Mouse (Mus musculus): ENCODE measurements at regions not wholly inside any gene's neighbourhood (a gene's known extent, or its start where the extent isn't known, plus 50 kb on each side); places are given as distances from the start of the nearest gene placed in this dataset.

DNA sequence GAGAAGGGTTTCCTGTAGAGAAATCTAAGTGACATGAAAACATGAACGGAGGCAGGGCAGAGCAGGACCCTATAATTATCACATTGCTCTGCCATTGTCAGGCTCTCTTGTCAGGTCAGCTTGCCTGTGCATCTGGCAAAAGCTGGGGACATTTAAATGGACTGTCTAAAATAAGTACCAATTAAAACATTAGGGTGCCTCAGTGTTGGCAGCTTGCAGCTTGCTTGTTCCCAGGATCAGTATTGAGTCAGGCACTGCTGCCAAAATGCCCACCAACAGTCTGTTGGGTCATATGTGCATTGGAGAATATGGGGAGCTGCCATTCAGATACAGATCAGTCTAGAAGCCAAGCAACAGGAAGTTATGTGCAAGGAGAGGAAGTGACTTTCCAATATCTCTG lies 349.5 kb upstream of the B3gat1 start:
- no peak for DNase-seq

DNA sequence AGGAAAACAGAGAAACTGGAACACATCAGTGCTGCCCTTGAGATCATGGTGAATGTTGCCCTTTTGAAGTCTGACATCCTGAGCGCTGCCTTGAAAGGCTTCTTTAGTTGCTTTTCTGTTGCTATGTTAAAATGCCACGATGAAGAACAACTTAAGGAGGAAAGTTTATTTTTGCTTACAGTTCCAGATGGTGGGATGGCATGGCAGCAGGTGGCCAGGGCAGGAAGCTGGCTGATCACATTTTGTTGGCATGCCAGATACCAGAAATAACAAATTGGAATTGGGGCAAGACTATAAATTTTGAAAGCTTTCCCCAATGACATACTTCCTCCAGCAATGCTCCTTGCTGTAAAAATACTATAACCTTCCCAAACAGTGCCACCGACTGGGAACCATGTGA lies 334.9 kb upstream of the B3gat1 start:
- no peak for DNase-seq

DNA sequence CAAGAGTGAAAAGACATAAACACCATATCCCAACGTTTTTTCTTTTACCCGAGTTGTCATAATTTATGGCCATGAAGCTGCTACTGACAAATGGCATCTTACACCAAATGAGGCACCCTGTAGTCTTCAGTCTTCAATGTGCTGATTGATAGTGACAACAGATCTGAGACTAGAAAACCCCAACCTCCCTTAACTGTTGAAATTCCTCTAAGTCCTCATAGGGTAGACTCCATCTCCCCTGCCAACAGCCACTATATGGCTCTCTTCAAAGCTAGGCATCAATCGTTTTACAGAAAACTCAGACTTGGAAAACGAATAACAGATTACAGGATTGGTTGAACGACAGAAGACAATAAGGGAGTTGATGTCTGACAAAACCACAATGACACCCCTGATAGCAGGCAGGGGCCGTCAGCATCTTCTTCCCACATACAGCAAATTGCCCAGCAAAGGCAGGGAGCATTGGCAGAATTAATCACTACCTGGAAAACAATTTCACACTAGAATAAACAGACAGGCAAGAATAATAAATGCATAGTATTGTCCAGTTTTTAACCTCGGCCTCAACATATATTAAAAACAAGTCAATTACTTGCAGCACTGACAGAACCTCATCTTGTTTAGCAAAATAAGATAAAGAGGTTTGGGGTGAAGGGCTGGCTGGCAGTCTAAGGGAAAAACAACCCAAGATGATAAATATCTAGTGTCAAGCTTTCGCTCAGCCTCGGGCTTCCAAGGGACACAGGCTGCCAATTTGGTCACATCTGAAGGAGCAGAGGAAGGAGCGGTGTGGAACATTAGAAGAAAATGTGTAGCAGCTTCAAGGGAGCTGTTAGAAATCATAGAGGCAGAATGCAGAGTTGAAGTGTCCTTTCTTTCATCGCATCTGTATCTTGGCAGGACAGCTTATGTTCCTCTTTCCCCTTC lies 310.4 kb upstream of the B3gat1 start:
- no peak for DNase-seq

DNA sequence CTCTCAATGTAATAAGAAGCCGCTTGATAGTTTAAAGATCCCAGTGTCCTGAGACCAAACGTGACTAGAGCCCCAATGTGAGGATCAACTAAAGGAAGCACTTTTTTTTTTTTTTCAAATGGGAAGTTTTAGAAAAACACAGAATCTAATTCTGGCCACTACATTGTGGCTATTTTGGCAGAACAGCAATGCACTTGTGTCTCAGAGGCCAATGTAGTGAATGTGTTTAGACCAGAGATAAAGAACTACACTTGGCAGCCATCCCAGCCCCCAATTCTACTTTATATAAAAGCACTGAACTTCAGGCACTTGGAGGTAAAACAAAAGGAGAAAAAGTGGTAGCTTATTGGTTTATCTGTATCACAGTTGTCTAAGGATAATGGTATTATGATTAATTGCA lies 298.0 kb upstream of the B3gat1 start:
- DNase-seq: no peak

DNA sequence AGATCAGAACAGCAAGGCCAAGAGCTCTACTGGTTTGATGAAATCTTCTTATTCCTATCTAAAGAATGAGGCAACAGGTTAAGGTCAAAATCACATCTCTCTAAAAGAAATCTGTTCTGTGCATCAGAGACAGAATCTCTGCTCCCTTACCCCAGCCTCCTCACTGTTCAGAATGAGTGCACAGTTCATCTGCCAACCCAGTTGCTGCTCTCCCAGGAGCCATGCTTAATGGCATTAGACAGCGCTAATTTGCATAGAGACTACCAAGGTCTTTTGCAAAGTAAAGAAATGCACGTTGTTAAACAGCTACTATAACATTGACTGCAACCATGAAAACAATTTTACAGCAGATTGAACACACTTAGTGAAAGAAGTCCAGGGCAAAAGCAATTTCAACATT lies 296.3 kb upstream of the B3gat1 start:
- no peak for DNase-seq

DNA sequence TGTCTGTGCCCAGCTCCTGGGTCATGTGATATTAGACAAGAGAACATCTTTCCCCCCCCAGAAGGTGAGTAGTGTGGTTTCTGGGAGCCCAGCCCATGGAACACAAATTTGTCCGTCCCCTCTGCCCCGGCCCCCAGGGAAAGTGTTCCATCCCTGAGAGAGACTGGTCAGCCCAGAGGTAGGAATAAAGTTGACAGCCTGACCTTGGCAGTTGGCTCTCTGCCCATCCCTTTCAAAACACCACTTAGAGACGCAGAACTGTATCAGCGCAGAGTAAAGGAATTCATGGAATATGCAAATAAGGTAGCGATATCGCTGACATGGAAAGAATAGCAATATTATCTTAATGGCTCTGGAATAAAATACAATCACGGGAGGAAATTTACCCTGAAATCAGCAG lies 279.6 kb upstream of the B3gat1 start:
- DNase-seq: peak; percentile 31 to 51

DNA sequence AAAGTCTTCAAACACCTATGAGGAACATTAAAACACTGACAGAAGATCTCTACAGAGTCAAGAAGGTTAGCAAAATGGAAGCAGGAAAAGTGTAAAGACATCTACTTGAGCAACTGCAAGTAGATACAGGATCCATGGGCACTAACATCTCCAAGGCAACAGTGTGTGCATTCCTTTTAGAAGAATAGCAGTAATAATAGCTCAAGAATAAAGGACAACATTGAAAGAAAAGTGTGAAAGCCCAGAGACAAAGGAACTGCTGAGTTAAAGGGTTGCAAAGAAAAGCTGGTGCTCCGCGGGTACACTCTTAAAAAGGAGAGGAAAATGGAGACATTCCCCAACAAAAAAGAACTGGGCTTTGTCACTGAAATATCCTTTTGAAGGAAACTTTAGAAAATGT lies 272.4 kb upstream of the B3gat1 start:
- DNase-seq: no peak

DNA sequence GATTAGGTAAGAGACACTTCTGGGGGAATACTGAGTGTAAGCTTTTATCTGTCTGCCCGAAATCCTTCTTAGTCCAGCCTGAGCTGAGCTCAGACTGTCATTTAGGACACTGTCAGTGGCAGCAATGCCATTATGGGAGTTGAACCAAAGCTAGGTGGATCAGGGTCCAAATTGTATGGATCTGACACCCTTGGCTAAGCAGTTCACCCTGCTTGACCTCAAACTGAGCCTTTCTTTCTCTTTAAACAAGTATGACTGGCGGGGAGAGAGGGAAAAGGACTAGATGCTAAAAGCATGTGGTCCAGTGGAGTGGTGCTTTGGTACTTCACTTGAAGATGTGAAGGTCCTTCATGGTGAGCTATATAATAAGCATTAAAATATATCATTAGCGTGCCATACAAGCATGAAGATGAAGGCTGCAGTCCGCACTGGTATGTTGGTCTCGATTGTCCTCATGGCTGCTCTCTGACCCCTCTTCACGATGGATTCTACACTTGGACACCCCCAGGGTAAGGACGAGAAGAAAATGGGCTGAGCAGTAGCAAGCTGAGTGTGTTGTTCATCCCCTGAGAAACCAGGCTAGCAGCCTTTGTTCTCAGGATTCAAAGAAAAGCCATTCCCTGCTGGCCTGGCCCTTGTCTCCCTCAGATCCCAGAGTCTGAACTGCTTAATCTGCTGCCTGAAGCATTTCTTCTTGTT lies 262.7 kb upstream of the B3gat1 start:
- no peak for DNase-seq

DNA sequence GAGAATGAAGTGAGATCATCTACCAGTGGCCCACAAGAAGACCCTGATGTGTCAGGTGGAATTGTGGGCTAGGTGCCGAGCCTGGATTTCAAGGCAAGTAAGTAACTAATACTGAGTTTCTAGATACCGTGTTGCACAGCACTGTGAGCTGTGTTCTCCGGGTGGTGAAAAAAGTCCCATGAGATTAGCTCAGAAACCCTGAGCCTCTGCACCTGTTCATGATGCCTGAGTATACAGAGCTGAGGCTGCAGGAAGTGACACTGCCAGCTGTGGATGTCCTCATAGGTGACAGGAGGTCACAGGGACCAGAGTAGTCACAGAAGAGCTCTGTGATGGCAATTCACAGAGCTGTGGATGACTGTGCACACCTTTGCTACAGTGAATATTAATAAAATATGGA lies 257.2 kb upstream of the B3gat1 start:
- DNase-seq: no peak

DNA sequence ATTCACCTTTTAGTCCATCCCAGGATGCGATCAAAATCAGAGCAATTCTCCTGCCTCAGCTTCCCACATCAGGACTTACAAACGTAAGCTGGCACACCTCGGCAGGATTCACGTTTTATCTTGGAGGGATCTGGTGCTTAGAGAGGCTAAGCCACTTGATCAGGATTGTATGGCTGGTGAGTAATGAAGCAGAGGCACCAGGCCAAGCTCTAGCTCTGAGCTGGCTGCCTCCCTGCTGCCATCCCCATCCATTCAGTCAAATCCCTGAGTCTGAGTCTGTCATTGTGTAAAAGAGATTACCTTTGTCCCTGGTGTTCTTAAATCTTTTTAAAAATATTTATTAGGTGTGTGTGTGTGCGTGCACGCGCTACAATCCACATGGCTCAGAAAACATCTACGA lies 252.6 kb upstream of the B3gat1 start:
- DNase-seq: no peak

DNA sequence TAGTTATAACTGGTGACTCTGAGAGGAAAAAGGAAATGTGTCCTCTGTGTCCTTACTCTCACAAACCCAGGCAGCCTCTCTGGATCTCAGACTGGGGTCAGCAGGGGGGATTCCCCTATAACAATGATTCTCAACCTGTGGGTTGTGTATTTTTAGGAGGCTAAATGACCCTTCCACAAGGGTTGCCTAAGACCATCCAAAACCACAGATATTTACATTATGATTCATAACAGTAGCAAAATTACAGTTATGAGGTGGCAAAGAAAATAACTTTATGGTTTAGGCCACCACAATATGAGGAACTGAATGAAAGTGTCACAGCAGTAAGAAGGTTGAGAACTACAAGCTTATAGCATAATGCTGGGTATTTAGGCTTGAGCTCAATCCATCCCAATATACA lies 251.6 kb upstream of the B3gat1 start:
- DNase-seq: no peak

DNA sequence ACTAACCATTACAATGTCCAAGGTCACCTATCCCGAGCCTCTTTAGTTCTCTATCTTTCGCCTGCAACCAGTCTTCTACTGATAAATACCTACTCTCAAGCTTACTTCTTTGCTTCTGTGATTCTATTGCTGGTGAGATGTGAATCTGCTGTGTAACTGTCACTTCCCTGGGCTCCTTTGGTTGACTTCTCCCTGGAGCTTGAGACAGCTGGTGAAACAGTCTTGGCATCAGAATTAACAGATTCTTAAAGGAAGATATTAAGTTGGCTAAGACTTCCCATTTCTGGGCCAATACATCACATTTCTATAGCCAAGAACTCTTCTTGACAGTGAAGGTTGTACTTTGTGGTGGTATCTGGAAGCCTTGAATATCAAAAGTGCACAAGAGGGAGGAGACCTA lies 239.8 kb upstream of the B3gat1 start:
- DNase-seq: no peak

DNA sequence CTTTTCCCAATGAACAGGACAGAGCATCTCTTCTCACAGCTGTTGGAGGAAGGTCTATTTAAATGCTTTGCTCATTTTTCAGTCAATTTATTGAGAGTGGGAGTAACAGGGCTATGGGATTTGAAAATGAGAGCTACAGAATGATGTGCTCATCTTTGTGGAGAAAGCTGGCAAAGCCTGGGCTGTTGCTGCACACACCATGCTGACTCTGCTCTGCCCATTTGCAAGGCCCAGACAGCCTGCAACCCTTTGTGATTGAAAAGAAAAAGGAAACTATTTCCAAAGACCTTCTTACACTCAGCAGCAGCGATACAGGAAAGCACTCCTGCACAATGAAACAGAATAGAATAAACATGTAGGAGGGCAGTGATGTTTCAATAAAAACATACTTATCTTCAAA lies 231.5 kb upstream of the B3gat1 start:
- no peak for DNase-seq

DNA sequence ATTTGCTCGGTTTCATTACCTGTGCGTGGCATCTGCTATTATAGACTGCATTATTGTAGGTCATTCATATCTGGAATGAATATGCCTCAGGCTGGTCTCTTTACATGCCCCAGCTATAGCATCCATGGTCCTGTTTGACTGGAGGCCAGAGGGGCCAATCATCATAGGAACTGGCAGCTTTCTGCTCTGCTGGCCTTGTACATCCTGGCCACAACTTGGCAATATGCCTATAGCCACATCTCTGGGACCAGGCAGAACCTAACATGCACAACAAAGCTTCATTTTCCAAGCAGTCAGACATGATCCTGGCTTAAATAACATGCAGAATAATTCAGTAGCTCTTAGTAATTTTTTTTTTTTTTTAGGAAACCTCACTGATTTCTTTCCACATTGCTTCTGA lies 227.6 kb upstream of the B3gat1 start:
- peak in 1 of 2 experiments; percentile 2 for DNase-seq

DNA sequence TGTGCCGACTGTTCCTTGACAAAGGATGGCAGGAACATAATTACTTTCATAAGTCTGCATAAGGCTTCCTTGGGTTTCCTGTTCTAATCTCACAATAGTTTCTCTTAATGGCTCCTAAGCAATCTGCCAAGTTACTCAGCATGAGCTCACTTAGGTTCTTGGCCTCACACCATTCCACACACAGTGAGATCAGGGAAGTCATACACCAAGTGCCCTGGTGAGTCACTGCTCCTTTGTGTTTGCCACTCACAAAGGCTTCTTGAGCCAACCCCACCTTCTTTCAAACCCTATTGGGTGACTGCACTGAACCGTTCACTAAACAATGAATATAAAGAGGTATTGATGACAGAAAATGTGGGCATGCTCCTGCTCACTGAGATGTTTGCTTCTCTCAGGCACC lies 214.9 kb upstream of the B3gat1 start:
- no peak for DNase-seq

DNA sequence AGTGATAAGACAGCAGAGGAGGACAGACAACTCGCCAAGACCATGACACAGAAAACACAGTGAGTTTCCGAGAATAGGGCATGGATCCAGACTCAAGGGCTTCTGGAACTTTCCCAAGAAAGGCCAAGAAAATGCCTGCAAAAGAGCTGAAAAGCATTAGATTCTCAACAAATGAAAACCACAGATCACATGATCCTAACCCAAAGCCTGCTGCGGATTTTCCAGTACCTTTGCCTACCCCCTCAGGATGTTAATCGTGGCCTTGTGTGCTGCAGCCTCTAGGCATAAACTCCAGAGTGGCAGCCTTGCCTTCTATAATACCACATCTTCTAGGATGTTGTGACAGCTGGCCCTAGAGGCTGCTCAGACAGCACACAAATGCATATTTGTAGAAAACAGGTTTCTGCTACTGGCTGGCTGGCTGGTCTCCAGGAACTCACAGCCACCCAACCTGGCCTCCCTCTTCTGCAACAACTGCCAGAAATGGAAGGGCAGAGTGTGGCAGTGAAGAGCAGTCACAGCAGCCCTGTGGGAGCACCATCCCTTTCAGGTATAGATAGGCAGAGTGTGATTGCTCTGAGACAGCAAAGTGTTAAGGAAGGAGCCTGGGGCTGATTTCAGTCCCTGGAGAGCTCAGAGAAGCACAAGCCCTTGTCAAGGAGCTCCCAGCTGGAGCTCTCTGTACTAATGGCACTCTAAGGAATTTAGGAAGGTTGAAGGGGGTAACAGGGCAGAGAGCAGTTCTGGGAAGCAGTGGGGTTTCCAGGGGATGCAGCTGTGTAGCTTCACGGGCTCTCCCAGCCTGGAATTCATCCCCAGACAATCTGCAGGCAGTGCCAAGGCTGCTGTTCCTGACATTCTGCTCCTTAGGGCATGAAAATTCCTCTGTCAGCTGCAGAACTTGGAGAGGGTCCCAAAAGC lies 213.7 kb upstream of the B3gat1 start:
- peak in 1 of 2 experiments; percentile 9 for DNase-seq

DNA sequence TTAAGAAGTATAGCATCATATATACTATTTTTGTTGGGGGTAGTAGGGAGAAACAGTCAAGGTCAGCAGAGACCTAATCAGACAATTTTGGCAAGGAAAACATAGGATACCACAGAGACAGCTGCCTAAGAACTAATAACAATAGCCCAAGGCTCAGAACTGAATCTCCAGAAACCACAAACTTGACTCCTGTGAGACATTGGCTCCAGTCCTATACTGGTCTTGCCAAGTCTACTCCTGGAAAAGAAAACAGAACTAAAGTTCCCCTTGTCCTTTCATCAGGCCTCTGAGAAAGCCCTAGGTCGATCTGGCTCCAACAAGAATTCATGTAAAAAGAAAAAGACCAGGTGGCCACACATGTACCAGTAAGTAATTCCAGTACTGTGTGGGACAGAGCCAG lies 209.4 kb upstream of the B3gat1 start:
- no peak for DNase-seq

DNA sequence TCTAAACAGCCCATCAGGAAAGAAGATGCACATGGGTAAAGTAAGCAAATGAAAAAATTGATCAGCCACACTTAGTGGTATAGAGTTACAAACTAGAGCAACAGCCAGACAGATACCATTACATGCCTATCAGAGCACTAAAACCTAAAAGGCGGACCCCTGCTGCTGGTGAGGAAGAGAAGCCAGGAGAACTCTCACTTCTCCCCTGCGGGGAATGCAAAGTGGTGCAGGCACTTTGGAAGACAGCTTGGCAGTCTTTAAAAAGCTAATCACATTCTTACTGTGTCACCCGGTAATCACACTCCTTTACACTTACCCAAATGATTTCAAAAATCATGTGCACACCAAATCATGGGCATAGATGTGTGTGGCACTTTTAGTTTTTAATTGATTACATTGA lies 204.8 kb upstream of the B3gat1 start:
- DNase-seq: no peak

DNA sequence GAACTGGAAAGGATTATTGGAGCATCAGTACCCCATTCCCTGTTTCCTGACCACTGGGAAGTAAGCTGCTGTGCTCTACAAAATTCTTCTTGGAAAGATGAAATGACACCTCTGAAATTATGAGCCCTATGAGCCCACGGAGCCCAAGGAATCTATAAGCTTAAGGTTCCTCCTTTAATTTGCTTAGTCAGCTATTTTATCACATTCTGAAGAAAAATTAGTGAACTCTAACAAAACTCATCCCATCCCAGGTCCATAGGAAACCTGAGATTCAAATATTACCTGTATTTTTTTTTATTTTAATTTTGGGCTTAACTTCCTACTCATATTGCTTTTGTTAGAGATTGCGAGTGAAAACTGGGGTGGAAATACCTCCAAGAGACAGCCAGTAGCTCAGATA lies 194.5 kb upstream of the B3gat1 start:
- DNase-seq: no peak

DNA sequence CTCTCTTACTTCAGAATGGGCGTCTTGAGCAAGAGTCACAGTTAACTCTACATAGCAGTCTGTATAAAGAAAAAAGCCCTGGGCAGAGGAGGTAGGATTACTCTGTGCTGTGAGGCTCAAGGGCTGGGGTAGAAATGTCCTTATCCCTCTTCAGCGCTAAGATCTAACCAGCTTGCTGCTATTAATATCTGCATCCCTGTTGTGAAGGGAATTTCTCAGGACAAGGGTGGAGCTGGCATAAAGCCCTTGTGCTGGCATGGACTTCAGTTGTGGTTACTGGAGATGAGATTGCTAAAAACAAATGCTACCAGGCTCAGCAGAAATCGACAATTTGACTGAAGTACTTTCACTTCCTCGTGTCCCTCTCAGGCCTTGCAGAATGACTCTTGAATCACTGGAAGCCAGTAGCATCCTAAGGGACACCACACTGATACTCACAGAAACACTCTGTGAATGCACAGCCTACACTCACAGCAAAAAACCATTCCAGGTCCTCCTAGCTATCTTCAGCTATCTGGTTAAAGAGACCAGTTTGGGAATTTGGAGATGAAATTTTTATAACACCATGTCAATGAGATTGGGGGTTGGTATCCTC lies 185.1 kb upstream of the B3gat1 start:
- DNase-seq: no peak

DNA sequence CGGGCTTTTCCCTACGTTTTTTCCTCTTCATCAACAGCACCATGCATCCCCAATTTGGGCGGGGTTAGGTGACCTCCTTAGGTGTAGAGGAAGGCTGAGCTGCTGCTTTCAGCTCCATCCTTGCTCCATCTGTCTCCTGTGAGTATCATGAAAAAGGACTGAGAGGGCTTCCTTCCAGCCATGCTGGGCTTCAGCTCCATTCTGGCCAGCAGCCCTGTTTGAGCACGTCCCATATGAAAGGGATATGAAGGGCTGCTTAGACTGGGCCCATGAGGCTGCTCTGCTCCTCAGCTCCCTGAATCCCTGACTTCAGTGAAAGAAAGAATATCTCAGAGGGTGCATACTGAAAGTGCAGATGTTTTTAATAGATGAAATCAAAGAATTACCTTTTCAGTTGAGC lies 184.4 kb upstream of the B3gat1 start:
- DNase-seq: no peak

DNA sequence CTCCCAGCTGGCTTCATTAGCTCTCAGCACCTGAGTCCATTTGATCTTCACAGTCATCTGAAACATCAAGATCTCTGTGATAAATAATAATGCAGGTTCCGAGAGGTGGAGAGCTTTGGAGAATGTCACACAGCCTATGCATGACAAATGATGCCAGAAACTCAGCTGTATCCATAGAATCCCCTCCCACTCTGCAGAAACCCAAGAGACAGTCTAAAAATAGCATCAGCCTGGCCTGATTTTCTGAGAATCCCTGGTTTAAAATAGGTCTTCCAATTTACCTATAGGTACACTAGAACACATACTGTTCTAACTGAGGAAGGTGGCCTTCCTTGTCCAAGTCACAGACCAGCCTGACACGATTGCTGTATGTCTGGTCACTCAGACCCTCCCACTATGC lies 184.0 kb upstream of the B3gat1 start:
- no peak for DNase-seq

Measured in adrenal gland, postnatal 36 days (tissue).